Mouse (Mus musculus) fat pad, adult 2 months (tissue): ENCODE results near the gene Tusc2.
A peak's percentile ranks its signal among the peaks of the same experiment; 100 is the strongest.

ENCODE experiments used
- DNase-seq: peaks from one replicate; pipeline ENCODE4 v3.0.0-alpha.2; 2011; ENCODE audit warnings: low read depth, low spot score; ENCODE audit errors: extremely low read depth

Gene Tusc2

DNA sequence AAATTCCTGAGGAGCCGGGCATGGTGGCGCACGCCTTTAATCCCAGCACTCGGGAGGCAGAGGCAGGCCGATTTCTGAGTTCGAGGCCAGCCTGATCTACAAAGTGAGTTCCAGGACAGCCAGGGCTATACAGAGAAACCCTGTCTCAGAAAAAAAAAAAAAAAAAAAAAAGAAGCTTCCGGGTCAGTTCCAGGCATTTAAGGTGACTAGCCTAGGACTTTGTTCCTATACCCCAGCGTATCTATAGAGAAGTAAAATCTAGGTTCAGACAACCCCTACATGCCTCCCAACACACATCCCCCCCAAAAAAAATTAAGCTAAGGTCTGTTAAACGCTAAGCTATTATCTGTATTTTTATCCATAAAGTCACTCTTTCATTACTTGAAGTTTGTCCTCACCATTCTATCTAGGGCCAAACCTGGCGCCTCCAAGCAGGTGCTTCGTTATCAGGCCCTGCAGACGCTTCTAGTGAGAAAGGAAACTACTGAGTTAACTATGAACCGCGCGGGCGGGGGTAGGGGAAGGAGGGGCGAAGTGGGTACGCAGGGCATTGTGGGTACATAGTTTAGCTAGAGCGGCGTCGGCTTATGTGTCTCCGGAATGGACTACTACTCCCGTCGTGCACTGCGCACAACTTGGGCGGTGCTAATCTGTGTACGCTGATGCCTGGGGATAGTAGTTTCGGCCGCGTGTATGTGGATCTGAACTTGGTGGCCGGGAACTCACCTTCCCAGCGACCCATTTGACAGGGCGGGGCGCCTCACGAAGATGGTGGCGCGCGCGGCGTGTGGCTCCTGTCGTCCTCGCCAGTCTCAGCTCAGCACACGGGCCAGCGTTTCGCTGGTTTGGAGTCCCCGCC, 24.1 kb downstream of the Tusc2 start, which contains the start of gene Ifrd2:
TSS of gene Ifrd2 (plus strand) at position 669 of the 859 bp plus-strand sequence.
- DNase-seq, result peak; percentile 96

DNA sequence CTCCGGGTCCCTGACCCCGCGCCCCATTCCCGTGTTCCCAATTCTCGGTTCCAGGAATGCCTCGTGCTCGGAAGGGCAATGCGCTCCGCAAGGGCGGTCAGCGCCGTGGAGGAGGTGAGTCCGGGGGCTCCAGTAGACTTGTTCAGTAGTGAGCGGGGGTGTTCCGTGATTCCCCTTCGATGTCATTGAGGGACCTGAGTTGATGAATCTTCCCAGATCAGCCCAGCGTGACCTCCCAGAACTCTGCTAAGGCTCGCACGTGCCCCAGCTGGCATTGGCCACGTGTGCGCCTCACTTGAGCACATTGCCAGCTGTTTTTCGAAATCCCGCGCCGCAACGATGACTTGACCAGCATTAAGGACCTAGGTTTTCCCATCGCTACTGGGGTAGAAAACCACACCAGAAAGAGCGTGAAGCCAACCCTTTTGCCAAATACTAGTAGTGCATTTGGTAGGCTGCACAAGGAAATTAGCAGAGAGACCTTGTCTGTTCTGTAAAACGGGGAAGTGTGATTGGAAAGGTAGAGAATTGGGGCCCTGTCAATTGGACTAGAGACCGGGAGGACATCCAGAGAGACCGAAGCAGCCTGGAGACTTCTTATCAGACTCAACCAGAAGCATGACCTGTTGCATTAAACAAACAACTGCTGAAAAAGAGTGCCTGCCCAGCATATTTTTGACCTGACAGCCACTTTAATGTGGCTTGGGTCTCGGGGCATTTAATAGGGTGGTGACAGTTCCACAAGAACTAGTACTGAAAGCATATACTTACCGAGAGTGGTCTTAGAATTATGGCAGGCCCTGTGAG, 25.0 kb downstream of the Tusc2 start:
- DNase-seq, result no peak

DNA sequence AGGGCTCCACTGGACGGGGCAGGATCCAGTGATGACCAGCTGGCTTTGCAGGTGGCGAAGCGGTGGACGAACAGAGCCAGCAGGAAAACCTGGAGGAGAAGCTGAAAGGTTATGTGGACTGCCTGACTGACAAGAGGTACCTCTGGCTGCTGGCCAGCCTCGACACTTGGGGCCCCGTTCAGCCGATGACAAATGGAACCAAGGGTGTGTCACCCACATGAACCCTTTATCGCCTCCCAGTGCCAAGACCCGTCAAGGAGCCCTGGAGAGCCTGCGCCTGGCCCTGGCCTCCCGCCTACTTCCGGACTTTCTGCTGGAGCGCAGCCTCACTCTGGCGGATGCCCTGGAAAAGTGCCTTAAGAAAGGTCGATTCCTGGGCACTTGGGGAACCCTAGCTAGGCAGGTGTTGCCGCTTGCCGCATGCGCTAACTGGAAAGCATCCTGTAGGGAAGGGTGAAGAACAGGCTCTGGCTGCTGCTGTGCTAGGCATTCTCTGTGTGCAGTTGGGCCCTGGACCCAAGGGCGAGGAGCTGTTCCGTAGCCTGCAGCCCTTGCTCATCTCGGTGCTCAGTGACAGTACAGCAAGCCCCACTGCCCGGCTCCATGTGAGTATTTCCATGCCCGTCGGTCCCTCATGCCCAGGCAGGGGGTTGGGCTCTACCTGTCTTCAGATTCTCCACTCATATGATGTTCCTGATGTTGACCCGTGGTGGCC, 27.2 kb downstream of the Tusc2 start:
- no peak for DNase-seq

DNA sequence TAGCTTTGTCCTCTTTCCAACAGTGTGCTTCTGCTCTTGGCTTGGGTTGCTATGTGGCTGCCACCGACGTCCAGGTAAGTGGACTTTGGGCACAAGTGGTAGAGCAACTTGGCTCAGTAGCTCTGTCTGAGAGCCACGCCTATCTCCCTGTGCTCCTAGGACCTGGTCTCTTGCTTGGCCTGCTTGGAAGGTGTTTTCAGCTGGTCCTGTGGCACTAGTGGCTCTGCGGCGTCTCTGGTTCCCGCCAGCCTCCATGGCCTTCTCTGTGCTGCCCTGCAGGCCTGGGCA, 27.7 kb downstream of the Tusc2 start:
- DNase-seq, result no peak

DNA sequence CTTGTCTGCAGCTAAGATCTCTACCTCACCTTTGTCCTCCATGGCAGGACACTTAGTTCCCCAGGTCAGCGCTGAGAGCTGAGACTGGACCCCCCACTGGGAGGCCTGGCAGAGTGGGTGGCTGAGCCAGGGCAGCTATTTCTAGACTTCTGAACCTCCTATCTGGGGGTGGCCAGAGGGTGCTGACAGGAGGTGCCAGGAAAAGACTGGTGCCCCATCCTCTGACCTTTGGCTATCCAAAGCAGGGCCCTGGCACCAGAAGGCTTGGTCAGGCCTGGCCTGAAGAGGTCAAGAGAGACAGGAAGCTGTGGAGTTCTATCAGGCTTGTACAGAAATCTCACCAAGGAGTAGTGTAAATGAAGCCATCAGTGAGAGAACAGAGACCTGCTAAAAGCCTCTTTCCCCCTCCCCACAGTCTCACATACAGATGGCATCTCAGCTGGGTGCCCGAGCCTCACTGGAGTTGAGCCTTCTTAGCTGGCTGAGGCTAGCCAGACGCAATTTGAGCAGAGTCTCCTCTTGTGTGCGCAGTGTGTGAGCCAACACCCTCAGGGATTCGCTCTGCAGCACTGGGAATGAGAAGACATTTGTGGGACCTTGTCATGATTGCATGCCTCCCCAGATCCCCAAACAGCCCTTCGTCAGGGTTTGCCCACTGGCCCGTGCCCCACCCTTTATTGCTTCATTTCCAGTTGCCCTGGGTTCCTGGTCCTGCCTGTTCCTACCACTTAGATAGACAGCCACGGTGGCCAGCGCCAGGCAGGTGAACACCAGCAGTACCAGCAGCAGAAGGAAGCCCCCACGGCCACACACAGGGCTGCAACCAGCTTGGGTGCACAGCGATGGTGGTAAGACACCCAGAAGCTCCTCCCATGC, 30.3 kb downstream of the Tusc2 start:
- DNase-seq, result no peak

DNA sequence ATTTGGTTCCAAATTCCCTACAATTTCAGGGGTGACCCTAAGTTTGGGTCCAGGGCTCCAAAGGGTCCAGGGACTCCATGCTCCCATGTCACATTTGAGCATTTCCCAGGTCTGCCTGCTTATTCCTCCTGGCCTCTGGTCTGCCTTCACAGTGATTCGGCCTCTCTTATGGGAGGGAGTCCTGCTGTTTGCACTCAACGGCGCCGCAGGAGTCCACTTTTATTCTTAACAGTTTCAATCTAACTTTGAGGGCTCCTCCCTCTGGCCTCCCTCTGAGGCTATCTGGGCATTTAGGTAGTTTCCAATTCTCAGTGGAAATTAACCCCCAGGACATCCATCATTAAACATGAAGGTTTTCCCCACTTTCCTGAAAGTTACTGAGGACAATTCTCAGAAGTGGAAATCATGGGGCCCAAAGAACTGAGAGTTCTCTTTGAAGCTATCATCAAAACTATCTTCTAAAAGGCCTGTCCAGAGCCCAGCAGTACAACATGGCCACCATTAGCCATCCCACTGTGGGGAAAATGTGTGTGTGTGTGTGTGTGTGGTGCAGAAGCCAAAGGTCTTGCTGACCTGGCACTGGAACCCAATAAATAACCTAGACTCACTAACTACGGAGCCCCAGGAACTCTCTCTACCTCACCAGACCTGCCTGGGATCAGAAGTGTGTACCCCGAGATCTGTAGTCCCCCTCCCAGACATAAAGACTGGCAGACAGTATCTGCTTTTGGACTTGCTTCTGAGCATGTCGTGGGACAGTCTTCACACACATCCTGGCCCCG, 31.4 kb downstream of the Tusc2 start:
- no peak for DNase-seq

DNA sequence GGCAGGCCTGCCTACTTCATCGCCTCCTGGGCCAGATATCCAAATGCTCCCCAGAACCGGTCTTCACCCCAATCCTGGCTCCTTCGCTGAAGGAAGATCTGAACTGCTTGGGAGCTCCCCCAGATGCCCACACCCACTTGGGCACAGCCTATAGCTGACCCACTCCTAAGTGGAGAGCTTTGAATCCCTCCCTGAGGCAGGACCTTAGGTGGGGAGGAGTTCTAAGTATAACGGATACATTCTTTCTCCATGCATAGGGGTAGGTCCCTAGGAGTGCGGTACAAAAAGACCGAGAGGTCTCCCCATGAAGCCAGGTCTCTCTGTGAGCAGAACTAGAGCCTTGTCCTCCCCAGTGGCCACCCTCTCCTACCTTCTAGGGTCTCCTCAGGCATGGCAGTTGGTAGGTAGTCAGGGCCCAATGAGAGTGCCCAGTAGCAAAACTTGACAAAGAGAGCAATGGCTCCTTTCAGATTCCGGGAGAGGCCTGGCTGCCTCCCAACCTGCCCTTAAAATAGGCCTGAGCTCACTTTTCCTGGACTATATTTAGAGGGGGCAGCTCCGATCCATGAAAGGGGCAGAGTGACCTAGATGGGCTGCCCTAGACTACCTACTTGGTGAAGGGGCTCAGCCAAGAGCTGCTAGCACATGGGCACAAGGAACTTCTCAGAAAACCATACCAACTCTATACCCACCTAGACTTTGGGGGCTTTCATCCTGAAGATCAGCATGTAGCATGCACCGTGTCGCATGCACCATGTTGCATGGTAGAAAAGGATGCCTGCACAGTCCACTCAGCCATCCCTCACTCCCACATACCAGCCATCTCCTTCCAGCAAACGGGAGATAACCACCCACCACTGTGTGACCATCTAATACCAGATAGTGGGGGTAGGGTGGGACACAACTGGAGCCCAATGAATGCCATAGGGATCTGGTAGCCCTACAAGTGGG, 33.8 kb downstream of the Tusc2 start:
- DNase-seq, result no peak

DNA sequence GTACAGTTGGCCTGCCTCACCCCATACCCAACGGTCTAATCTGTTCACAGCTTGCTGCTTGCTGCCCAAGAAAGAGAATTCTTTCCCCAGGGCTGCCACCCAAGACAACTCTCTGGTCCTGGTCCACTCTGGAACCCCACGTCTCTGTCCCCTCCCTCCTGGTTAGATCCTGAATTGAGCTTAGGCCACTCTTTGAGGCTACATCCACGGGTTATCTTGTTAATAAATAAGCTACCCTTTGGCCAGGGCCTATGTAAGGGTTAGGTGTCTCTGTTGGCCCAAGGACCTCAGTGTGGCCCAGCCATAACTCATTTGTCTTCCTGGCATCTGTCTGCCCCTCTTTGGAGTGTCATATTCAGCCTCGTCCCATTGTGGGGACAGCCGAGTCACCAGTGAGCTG, 35.3 kb downstream of the Tusc2 start:
- DNase-seq, result no peak

DNA sequence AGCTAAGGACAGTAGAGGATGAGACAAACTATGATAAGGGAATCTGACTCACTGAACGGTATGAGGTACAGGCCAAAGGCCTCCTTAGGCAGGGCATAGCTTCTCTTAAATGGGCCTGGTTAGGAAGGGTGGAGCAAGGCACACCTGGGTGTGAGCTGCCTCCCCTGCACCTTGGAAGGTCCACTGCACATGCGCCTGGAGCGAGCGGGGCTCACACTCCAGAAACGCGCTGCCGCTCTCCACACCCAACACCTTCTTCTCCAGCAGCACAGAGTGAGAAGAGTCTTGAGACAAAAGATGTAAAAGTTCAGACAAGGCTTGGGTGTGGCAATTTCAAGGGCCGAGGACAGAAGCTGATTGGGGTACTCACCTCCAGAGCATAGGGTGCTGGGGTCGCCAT, 36.4 kb downstream of the Tusc2 start:
- no peak for DNase-seq

DNA sequence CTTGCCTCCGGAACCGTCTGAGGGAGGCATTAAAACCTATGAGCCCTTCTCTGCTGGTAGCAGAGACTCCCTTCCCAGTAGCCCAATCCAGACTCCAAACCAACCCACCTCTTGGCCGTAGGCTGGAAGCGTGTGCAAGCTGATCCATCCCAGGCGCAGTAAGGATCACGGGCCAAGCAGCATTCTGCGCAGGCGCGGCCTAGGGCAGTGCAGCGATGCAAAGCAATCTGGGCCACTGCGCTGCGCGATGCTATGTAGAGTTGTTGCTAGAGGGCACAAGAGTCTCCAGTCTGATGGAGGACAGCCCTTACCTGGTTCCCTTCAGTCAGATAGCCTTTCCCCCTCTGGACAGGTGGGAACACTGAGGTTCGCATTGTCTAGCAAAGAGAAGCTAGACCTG, 36.8 kb downstream of the Tusc2 start:
- no peak for DNase-seq

DNA sequence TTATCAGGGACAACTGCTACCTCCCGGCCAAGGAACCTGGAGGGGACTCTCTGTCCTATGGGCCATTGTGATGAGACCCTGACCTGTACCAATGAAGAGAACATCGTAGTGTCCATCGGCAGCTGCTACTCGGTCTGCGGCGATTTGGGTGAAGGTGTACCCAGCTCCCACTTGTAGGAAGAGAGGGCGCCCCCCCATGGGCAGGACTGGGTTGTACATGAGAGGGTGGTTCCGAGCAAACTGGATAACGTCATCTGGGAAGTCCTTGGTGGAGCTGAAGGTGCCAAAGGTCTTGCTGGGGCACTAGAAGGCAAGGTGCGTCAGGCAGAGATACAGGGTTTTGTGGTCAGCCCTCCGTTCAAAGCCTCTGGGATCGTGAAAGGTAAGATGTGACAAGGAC, 37.7 kb downstream of the Tusc2 start:
- DNase-seq, result no peak

DNA sequence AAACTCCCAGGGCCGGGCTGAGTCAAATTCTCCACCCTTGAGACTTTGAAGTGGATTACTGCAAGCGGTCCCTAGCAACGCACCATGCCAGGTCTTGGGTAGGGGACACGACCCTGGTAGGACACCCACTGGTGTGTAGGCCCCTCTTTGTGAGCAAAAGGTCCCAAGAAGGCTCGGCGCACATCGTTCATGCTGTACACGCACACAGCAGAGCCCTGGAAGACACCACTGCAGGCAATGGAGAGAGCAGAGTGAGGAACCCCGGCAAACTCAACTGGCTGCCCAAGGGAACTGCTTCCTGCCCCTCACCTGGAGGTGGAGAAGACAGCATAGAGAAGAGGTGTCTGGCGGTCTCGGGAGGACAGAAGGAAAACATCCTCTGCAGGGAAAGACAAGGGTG, 38.2 kb downstream of the Tusc2 start:
- DNase-seq, result no peak

DNA sequence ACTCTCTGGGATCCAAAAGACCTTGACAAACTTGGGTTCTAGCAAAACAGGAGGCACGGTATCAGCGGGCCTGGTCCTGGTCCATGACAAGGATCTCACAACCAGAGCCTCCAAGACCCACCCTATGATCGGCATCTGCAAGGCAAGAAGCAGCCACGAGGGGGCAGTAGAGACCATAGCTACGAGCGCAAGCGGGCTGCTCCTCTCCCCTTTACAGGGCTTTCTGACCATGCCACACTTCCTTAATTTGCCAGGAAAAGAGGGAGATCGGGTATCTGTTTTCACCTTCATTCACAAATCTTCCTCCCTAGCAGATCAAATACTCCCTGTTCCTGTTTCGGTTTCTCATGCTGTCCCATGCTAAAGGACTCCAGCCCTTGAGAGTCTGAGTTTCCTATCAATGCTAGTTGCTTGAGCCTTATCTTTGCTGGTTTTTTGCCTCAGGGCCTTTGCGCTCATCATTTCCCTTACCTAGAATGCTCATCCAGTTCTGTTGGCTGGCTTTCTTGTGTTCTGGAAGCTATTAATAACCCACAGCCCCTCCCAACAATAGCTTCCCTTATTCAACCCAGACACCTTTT, 39.1 kb downstream of the Tusc2 start:
- DNase-seq, result no peak

DNA sequence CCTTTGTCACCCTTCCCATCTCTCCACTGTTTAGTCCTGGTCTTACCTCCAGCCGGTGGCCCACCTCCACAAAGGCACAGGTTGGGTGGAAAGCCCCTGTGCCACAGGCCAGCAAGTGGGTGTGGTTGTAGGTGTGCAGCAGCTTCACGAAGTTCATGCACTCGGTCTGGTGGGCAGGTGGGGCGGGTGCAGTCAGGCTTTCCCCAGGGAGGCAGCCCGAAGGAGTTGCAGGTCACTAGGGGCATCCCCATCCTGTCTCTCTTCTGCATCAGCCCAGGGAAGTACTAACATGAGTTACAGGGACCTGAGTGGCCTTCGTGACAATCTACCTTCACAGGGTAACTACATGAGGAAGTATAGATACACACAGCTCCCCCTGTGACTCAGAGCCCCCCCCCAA, 40.2 kb downstream of the Tusc2 start:
- no peak for DNase-seq

DNA sequence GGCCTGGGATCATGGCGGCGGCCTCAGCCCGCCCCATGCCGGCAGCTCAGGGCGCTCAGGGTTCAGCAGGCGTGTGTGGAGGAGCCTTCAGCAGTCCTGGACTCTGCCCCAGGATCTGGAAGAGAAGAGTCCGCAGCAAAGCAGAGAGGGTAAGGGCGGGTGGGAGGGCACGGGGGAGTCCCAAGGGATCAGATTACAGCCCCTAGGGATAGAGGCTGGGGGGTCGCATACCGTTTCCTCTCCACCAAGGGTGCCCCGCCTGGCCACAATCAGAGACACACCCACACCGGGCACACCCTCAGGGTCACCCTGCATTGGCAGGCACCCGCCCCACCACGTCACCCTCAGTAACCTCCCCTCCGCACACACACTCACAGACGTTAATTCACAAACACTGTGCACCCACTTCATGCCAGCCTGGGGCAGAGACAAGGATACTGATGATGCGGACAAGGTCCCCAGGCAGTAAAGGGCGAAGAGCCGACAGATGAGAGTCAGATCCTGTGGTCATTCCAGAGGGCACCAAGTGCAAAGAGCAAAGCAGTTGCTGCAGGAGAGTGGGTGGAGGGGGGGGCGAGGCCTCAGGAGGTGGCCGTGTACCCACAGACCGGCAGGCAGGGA, 42.1 kb downstream of the Tusc2 start:
- no peak for DNase-seq

DNA sequence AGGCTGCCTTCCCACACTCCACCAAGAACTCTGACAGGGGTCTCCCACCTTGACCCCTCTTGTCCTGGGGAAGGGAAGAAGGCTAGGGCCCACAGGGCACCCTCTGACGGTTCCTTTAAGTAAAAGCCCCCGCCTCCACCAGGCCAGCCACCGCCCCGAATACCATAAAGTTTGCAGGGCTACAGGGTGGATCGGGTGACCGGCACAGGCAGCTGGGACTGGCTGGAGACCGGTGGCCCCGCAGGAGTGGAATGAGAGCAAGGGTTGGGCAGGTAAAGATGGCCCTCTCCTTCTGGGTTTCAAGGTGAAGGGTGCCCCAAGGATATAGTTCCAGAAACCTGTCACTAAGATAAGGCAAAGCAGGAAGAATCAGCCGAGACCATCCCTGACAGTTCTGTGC, 43.5 kb downstream of the Tusc2 start:
- no peak for DNase-seq

DNA sequence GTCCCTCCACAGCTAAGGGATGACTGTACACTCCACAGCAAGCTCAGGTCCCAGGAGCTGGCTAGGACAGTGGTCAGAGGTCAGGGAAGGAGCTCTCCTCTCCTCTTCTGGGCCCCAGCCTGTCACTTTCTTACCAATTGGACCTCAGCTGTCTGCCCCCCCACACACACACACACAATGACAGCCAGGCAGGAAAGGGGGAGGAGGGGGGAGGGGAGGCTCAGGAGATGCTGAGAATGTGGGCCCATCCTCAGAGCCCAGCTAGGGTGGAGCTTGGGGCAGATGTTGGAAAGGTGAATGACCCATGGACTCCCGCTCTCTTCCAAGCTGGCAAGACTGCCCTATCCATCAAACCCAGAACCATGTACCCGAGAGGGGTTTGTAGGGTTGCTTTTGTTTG, 44.0 kb downstream of the Tusc2 start:
- DNase-seq, result no peak

DNA sequence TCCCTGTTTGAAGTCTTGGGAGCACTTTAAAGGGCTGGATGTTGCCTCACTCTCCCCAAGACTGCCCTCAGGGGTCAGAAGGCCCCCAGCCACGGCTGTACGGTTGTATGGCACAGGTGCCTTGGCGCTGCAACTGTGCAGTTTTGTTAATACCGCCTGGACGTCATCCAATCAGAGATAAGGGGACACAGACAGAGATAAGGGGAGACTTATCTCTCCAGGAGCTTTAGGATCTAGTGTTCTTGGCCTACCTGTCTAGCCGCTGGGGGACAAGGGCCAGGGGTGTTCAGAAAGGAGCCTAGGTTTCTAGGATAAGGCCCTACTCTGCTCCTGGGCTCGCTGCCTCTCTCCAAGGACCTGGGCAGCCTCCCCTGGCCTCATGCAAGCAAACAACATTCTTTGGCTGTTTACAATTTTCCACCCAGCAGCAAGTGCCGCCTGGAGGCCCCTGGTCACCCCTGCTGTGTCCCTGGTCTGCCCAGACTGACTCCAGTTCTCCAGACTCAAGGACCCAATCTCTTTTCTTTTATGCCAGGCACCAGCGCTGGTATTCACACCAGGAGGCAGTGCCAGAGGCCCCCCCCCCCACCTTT, 44.7 kb downstream of the Tusc2 start:
- DNase-seq, result no peak
